Comparison of ENCODE assay signal across 9 mouse cellular contexts in the genomic region with DNA sequence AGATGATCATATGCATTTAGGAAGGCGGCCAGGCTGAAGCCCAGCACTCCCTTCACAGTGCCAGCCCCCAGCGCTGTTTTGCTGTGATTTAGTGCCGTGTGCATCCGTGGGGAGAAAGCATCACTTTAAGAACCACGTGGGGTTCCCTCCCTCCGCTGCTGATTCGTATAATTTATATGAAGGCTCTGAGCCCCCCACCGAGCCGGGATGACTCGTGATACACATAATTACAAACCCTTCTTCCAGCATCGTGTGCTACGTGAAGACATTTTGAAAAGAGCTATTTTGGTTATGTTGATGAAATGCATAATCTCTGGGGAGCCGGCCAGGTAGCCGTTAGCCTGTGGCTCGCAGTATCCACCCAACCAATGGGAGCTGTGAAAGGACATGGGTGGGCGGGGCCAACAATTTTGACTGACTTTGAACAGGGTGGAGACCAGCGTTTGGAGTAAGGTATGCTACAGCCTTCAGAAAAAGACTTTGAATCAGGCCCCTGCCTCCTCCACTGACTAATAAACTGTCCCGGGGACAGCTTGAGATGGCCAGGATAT.
DNase-seq lines count a peak whose midpoint lies in the region; ATAC-seq lines count a peak whose summit lies in the region.
"Had no signal": no experiment of that assay in that cellular context is flagged by ENCODE, and none has a peak within 500 bp of the region (broad histone marks: within the 10 kb centered on the region; RNA-seq: fewer than 3 reads in every experiment).

No protein-coding gene starts in this region.

- peak overlapping the region; percentile 33 for H3K4me2 ChIP-seq in hindbrain, embryonic 13.5 days

- peak overlapping the region; percentile 79 for H3K27ac ChIP-seq in hindbrain, embryonic 13.5 days

- H3K36me3 ChIP-seq in hindbrain, embryonic 13.5 days = no peaks in the 10 kb centered on the region

- peaks cover 49% of the 10 kb centered on the region for H3K4me1 ChIP-seq in hindbrain, embryonic 13.5 days (replicated peaks)

- intact Hi-C loops in left cerebral cortex, postnatal 36 days (cut with DNase I) = no loop called here
- intact Hi-C loops in heart, postnatal 14 days (cut with DNase I) = no loop called here

- DNase-seq in cerebellum, postnatal 10 days = peak; percentile 36 to 47
- DNase-seq in cerebellum, adult 8-10 months = no peak
- DNase-seq in NIH3T3 (ENCODE audit: low read depth) = peak; percentile 3
- DNase-seq in left cerebral cortex, postnatal 36 days (ENCODE audit: low spot score in 2 of 2) = peak; percentile 67 to 70
- DNase-seq in heart, postnatal 14 days = no peak
- DNase-seq in gastrocnemius, postnatal 25 days = no peak
- DNase-seq: lung, postnatal 14 days had no signal

- H3K27me3 ChIP-seq in hindbrain, embryonic 13.5 days = peaks cover 2% of the 10 kb centered on the region; the same call in 1 of the 2 replicates

- ATAC-seq in hindbrain, embryonic 13.5 days (ENCODE audit: low FRiP score) = peak; percentile 60
- ATAC-seq in CD4-positive, CD25-positive, alpha-beta regulatory T cell, adult 4 months = no peak

- no peak overlapping the region for H3K4me3 ChIP-seq in hindbrain, embryonic 13.5 days

- H3K9ac ChIP-seq in hindbrain, embryonic 13.5 days = peak overlapping the region; percentile 56

- WGBS in hindbrain, embryonic 13.5 days = 25% methylated on average over 18 of the region's 18 CpGs

- H3K9me3 ChIP-seq in hindbrain, embryonic 13.5 days = no peaks in the 10 kb centered on the region

Comparison
In these comparisons a context has a peak if more than half of its experiments do, and no peak if none do; other contexts are left out.
1. DNase-seq: peak in cerebellum, postnatal 10 days (2 of 2), NIH3T3 (single experiment) and left cerebral cortex, postnatal 36 days (2 of 2); none in cerebellum, adult 8-10 months (single experiment), heart, postnatal 14 days (0 of 2) and gastrocnemius, postnatal 25 days (single experiment).